Mouse (Mus musculus) heart, postnatal 0 days (tissue): ENCODE results near the gene Hax1. TPM values are rescaled to one million over a fixed set of nuclear protein-coding genes. Genes with fewer than 3 reads are reported as not detected.

Experiments used
- ATAC-seq: fragments of 200-750 bp; cut with Nextera tagmentation; 2 replicates; pipeline ENCODE4 v1.8.0; 2017; ENCODE audit warnings: low read depth, moderate number of reproducible peaks, moderate library complexity; ENCODE audit not compliant: insufficient read depth
- DNase-seq: peaks from one replicate; pipeline ENCODE4 v3.0.0-alpha.2; 2016; ENCODE audit warnings: low spot score
- H3K27ac ChIP-seq: fragments of 300-500 bp; sonication (generic); 2 replicates; pipeline ENCODE4 v1.5.1; 2014; ENCODE audit warnings: low read depth, mild to moderate bottlenecking
- H3K27me3 ChIP-seq: fragments of 300-500 bp; sonication (generic); 2 replicates; pipeline ENCODE4 v1.6.1; 2014; ENCODE audit warnings: low read length, mixed read lengths; ENCODE audit not compliant: control insufficient read depth, insufficient read depth
- H3K36me3 ChIP-seq: fragments of 300-500 bp; sonication (generic); replicated peaks from 2 replicates; pipeline ENCODE4 v1.6.1; 2014; ENCODE audit warnings: low read length, mixed read lengths; ENCODE audit not compliant: control insufficient read depth, insufficient read depth
- H3K4me1 ChIP-seq: fragments of 300-500 bp; sonication (generic); 2 replicates; pipeline ENCODE4 v1.6.1; 2014; ENCODE audit warnings: antibody characterized with exemption; ENCODE audit not compliant: control insufficient read depth, insufficient read depth
- H3K4me2 ChIP-seq: fragments of 300-500 bp; sonication (generic); 2 replicates; pipeline ENCODE4 v1.6.1; 2014; ENCODE audit warnings: low read depth, mild to moderate bottlenecking, low read length, moderate library complexity
- H3K4me3 ChIP-seq: fragments of 300-500 bp; sonication (generic); 2 replicates; pipeline ENCODE4 v1.5.1; 2014; ENCODE audit warnings: low read depth, low read length
- H3K9ac ChIP-seq: fragments of 300-500 bp; sonication (generic); replicated peaks from 2 replicates; pipeline ENCODE4 v1.6.1; 2014; ENCODE audit warnings: low read depth, low read length, mixed read lengths
- H3K9me3 ChIP-seq: fragments of 300-500 bp; sonication (generic); replicated peaks from 2 replicates; pipeline ENCODE4 v1.6.1; 2016; ENCODE audit warnings: low read length; ENCODE audit not compliant: control insufficient read depth
- CTCF ChIP-seq: IDR thresholded peaks from 2 replicates; pipeline ENCODE4 v1.5.1; 2016; ENCODE audit warnings: antibody characterized with exemption, control low read depth, low read depth
- EP300 ChIP-seq: IDR thresholded peaks from 2 replicates; pipeline ENCODE4 v1.6.1; 2016; ENCODE audit warnings: antibody characterized with exemption, low read depth
- WGBS: fragments of 180-500 bp; shearing (Covaris S2); extraction: QIAGEN DNeasy Blood & Tissue Kit; methylation state at CpG from one replicate; pipeline ENCODE4 v1.1.7; 2014; 5-methylcytosine and 5-hydroxymethylcytosine counted together
- polyA plus RNA-seq: library from polyadenylated mRNA; unstranded; fragments of >200 nt; fragmentation: Nextera tagmentation; extraction: Ambion mirVana; gene quantifications from 2 replicates; pipeline ENCODE4 v1.2.1, GENCODE M21; 2015
- total RNA-seq: library from RNA; depleted of rRNA; stranded (reverse); fragments of >200 nt; gene quantifications from 2 replicates; pipeline ENCODE4 v1.2.3, GENCODE M21; 2014; ENCODE audit warnings: low replicate concordance

Gene Hax1
- total and polyA plus RNA-seq, 2 experiments from 2014 or later: 37.9 to 64.2 TPM

DNA sequence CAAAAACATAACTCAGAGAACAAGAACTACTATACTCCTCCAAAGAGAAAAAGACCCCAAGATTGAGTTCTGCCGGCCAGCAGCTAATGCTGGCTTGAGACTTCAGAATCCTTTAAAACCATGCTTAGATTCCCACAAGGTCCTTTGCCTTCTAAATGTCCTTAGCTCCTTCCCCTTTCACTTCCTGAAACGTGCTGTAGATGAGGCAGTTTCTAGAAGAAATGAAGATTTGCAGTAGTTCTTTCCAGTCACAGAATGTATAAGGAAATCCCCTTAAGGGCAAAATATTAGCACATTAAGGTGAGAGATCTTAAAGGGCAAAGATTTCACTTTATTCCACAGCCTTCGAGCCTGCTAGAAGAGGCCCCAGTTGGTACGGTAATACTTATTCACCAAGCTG lies 1.2 kb upstream of the Hax1 start:
- Histone ChIP-seq H3K9me3 (no peaks in the 10 kb centered on the region), H3K27ac (peak overlapping the region; percentile 77; the same call in 1 of the 2 replicates), H3K36me3 (peaks cover 47% of the 10 kb centered on the region), H3K9ac (no peak overlapping the region), H3K27me3 (no peaks in the 10 kb centered on the region), H3K4me2 (no peak overlapping the region), H3K4me3 (no peak overlapping the region), H3K4me1 (peaks cover 8% of the 10 kb centered on the region; the same call in 1 of the 2 replicates)
- ATAC-seq: no peak
- no peak for DNase-seq
- TF ChIP-seq CTCF (no peak), EP300 (no peak)
- 86% methylated on average over 4 of the region's 4 CpGs for WGBS

DNA sequence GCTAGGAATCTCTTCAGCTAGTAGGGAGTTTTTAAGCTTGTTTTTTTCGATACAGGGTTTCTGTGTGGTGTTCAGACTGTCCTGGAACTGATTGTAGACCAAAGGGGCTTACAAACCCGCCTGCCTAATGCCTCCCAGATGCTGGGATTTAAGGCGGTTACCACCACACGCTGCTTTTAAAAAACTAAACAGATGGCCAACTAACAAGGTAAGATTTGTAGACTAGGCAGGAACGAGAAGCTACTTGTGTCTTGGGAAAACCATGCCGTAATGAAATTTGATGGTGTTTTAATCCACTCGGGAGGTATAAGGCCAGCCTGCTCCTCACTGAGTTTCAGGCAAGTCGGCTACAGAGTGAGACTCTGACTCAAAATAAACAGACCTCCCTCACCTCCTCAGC lies 510 bp upstream of the Hax1 start:
- Histone ChIP-seq H3K9me3 (no peaks in the 10 kb centered on the region), H3K36me3 (peaks cover 46% of the 10 kb centered on the region), H3K4me3 (peak overlapping the region; percentile 66), H3K4me2 (peak overlapping the region; percentile 97), H3K9ac (peak overlapping the region; percentile 76), H3K4me1 (peaks cover 8% of the 10 kb centered on the region; the same call in 1 of the 2 replicates), H3K27ac (peak overlapping the region; percentile 77), H3K27me3 (no peaks in the 10 kb centered on the region)
- TF ChIP-seq CTCF: no peak
- TF ChIP-seq EP300: no peak
- DNase-seq (no peak), ATAC-seq (peak; percentile 11; the same call in 1 of the 2 replicates)
- WGBS: 18% methylated on average over 8 of the region's 8 CpGs

DNA sequence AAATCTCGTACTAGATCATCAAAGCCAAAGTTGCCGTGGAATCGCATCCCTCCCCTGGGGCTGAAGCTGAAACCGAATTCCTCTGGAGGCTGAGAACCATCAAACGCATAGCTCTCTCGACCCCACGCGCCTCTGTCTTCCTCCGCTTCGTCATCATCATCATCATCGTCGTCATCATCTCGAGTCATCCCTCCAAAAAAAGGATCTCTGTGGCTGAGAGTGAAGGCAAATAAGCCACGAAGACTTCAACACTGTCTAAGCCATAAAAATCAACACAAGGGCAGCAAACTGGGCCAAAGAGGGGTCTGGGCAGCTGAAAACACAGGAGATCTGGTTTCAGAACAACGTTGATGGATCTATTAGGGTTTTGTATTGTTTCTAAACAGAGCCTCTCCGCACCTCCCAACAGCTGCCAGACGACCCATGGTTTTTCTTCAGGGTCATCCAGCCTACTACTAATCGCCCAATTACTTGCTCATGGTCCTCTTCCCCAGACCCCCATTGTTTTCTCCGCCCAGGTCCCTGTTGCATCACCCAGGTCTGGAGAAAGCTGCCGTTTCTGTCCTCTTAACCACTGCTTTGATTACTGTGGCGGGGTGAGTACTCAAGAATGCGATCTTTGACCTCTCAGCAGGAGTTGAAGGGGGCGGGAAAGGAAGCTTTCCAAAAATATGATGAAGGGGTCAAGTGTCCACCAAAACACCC lies 637 bp downstream of the Hax1 start:
- peaks cover 43% of the 10 kb centered on the region for H3K36me3 ChIP-seq
- peak overlapping the region; percentile 76 for H3K9ac ChIP-seq
- WGBS: 13% methylated on average over 21 of the region's 23 CpGs
- DNase-seq: peak; percentile 24
- no peak for TF ChIP-seq EP300
- no peak for TF ChIP-seq CTCF
- H3K9me3 ChIP-seq: no peaks in the 10 kb centered on the region
- H3K27ac ChIP-seq: peak overlapping the region; percentile 77
- H3K27me3 ChIP-seq: no peaks in the 10 kb centered on the region
- peaks cover 8% of the 10 kb centered on the region; the same call in 1 of the 2 replicates for H3K4me1 ChIP-seq
- H3K4me3 ChIP-seq: peak overlapping the region; percentile 66
- ATAC-seq: peak; percentile 40
- peak overlapping the region; percentile 97 for H3K4me2 ChIP-seq

DNA sequence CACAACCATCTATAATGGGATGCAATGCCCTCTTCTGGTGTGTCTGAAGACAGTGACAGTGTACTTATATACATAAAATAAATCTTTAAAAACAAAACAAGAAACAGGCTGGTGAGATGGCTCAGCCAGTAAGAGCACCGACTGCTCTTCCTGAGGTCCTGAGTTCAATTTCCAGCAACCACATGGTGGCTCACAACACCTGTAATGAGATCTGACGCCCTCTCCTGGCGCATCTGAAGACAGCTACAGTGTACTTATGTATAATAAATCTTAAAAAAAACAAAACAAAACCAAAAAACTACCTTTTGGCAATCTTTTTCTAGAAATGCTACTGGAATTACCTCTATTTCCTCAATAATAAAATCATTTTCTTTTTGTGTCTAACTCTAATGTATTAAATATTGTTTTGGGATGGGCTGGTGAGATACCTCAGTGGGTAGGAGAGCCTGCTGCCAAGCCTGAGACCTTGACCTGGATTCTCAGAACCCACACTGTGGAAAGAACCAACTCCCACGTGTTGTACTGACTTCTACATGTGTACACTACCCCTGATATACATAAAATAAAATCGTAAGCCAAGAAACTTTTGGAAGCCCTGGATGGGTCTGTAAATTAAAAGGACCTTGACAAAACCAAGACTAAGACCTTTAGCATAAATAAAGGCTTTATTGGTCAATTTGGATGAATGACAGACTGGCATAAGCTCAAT lies 3.6 kb downstream of the Hax1 start:
- Histone ChIP-seq H3K4me2 (no peak overlapping the region), H3K36me3 (peaks cover 19% of the 10 kb centered on the region), H3K27me3 (no peaks in the 10 kb centered on the region), H3K9me3 (no peaks in the 10 kb centered on the region), H3K9ac (no peak overlapping the region), H3K4me3 (no peak overlapping the region), H3K27ac (no peak overlapping the region), H3K4me1 (peaks cover 8% of the 10 kb centered on the region; the same call in 1 of the 2 replicates)
- DNase-seq (no peak), ATAC-seq (no peak)
- WGBS: 93% methylated on average over 5 of the region's 5 CpGs
- TF ChIP-seq CTCF: no peak
- TF ChIP-seq EP300: no peak

DNA sequence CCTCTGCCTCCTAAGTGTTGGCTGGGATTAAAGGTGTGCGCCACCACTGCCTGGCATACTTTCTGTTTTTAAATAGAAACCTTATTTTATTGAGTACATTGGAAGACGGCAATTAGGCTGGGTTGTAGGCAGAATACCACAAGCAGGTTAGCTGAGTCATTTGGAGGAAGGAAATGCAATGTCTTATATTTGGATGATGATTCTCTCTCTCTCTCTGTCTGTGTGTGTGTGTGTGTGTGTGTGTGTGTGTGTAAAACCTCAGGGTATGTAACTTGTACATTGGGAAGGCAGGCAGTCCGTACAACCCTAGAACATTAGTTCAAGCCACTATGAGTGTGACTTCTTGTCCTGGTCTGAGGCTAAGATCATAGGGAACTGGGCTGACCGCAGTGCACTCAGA lies 10.8 kb downstream of the Hax1 start:
- WGBS: 90% methylated on average over 4 of the region's 4 CpGs
- Histone ChIP-seq H3K4me3 (no peak overlapping the region), H3K9ac (no peak overlapping the region)

More for the DNA sequence above, 10.8 kb downstream of the Hax1 start:
- no peaks in the 10 kb centered on the region for H3K36me3 ChIP-seq
- no peaks in the 10 kb centered on the region for H3K9me3 ChIP-seq
- DNase-seq (no peak), ATAC-seq (no peak)
- no peak overlapping the region for H3K4me2 ChIP-seq
- H3K4me1 ChIP-seq: no peaks in the 10 kb centered on the region
- no peak overlapping the region for H3K27ac ChIP-seq
- no peaks in the 10 kb centered on the region for H3K27me3 ChIP-seq
- TF ChIP-seq EP300: no peak
